Mouse (Mus musculus) liver, embryonic 14.5 days (tissue): ENCODE data around the gene Grin2b. TPM values are rescaled to one million over a fixed set of nuclear protein-coding genes. Genes with fewer than 3 reads are reported as not detected.
"Not testable (repeated sequence)": the region's sequence is repeated elsewhere in the genome, so short reads cannot be mapped to it uniquely, and the experiment has no call there.

ENCODE experiments used
- ATAC-seq: fragments of 200-750 bp; cut with Nextera tagmentation; 2 replicates; pipeline ENCODE4 v1.8.0; 2017; ENCODE audit warnings: moderate number of reproducible peaks, mild to moderate bottlenecking, moderate library complexity; ENCODE audit not compliant: insufficient read depth
- DNase-seq, 3 experiments: peaks; one replicate each; pipeline ENCODE4 v3.0.0-alpha.2; 2012 to 2013; ENCODE audit warnings: low read depth in 3 of 3, low spot score in 3 of 3
- H3K27ac ChIP-seq: fragments of 300-500 bp; sonication (generic); 2 replicates; pipeline ENCODE4 v1.5.1; 2014; ENCODE audit warnings: moderate library complexity, mild to moderate bottlenecking, control low read depth, inconsistent platforms
- H3K27me3 ChIP-seq: fragments of 300-500 bp; sonication (generic); 2 replicates; pipeline ENCODE4 v1.6.1; 2014; ENCODE audit warnings: mild to moderate bottlenecking, low read length, moderate library complexity; ENCODE audit not compliant: control insufficient read depth, insufficient read depth
- H3K36me3 ChIP-seq: fragments of 300-500 bp; sonication (generic); replicated peaks from 2 replicates; pipeline ENCODE4 v1.6.1; 2014; ENCODE audit warnings: low read depth; ENCODE audit not compliant: control insufficient read depth, insufficient read depth
- H3K4me1 ChIP-seq, 2 experiments: fragments of 200-500 bp in 1 of 2; fragments of 300-500 bp in 1 of 2; sonication (generic) in 1 of 2; replicated peaks; 2 replicates each; pipeline ENCODE4 v1.6.1; 2012 to 2014; ENCODE audit warnings: antibody characterized with exemption in 1 of 2, inconsistent platforms in 1 of 2, low read length in 1 of 2; ENCODE audit not compliant: control insufficient read depth in 2 of 2, insufficient read depth in 2 of 2
- H3K4me2 ChIP-seq: fragments of 300-500 bp; sonication (generic); 2 replicates; pipeline ENCODE4 v1.6.1; 2014; ENCODE audit warnings: low read depth, mild to moderate bottlenecking, control low read depth, moderate library complexity
- H3K4me3 ChIP-seq, 2 experiments: fragments of 200-500 bp in 1 of 2; fragments of 300-500 bp in 1 of 2; sonication (generic) in 1 of 2; 2 replicates each; pipeline ENCODE4 v1.5.1; 2012 to 2014; ENCODE audit warnings: low read depth in 2 of 2, low read length in 2 of 2, mild to moderate bottlenecking in 2 of 2, control low read depth in 1 of 2, inconsistent platforms in 1 of 2, moderate library complexity in 1 of 2; ENCODE audit not compliant: insufficient read depth in 1 of 2
- H3K9ac ChIP-seq: fragments of 300-500 bp; sonication (generic); replicated peaks from 2 replicates; pipeline ENCODE4 v1.6.1; 2014; ENCODE audit warnings: mild to moderate bottlenecking, control low read depth, moderate library complexity
- H3K9me3 ChIP-seq: fragments of 300-500 bp; sonication (generic); 2 replicates; pipeline ENCODE4 v1.6.1; 2016; ENCODE audit warnings: low read length, mixed read lengths; ENCODE audit not compliant: control insufficient read depth
- CTCF ChIP-seq: IDR thresholded peaks from 2 replicates; pipeline ENCODE4 v1.5.1; 2016; ENCODE audit warnings: antibody characterized with exemption, low read depth, control low read depth
- EP300 ChIP-seq: IDR thresholded peaks from 2 replicates; pipeline ENCODE4 v1.6.1; 2016; ENCODE audit warnings: antibody characterized with exemption, low read depth
- WGBS: fragments of 180-500 bp; shearing (Covaris S2); extraction: QIAGEN DNeasy Blood & Tissue Kit; methylation state at CpG from one replicate; pipeline ENCODE4 v1.1.7; 2014; ENCODE audit not compliant: insufficient replicate concordance; 5-methylcytosine and 5-hydroxymethylcytosine counted together
- polyA plus RNA-seq, 2 experiments: library from polyadenylated mRNA; depleted of rRNA in 1 of 2; stranded (reverse) in 1 of 2; unstranded in 1 of 2; fragments of >200 nt; fragmentation: Nextera tagmentation in 1 of 2; extraction: Ambion mirVana in 1 of 2; gene quantifications; 2 replicates each; pipeline versions ENCODE4 v1.2.1 to v1.2.3; 2012 to 2014

Gene Grin2b
- polyA plus RNA-seq, 2 experiments, result under 0.01 TPM; not detected in 1

GRCm38 (mm10) chr6:135832041-135832440 lies 341.3 kb downstream of the Grin2b start:
- Histone ChIP-seq H3K4me2 (no peak overlapping the region), H3K9ac (no peak overlapping the region), H3K36me3 (no peaks in the 10 kb centered on the region), H3K4me1 (no peaks in the 10 kb centered on the region), H3K9me3 (no peaks in the 10 kb centered on the region), H3K27me3 (no peaks in the 10 kb centered on the region), H3K4me3 (no peak overlapping the region), H3K27ac (no peak overlapping the region)
- DNase-seq, result no peak
- TF ChIP-seq CTCF, result no peak
- no peak for TF ChIP-seq EP300
- WGBS, result 51% methylated on average over 3 of the region's 3 CpGs
- ATAC-seq, result no peak

- Histone ChIP-seq H3K4me2 (no peak overlapping the region), H3K27me3 (no peaks in the 10 kb centered on the region), H3K9me3 (no peaks in the 10 kb centered on the region), H3K4me3 (no peak overlapping the region), H3K36me3 (no peaks in the 10 kb centered on the region), H3K4me1 (no peaks in the 10 kb centered on the region), H3K9ac (no peak overlapping the region), H3K27ac (no peak overlapping the region)
- WGBS, result 53% methylated on average over 1 of the region's 1 CpGs
- DNase-seq, result no peak
- TF ChIP-seq EP300 (no peak), CTCF (no peak)
- no peak for ATAC-seq
These were observed 342.3 kb downstream of the Grin2b start for GRCm38 (mm10) chr6:135831032-135831431.

GRCm38 (mm10) chr6:135829458-135829857 lies 343.9 kb downstream of the Grin2b start:
- H3K4me3 ChIP-seq, result no peak overlapping the region
- ATAC-seq, result no peak
- no peaks in the 10 kb centered on the region for H3K9me3 ChIP-seq
- no peaks in the 10 kb centered on the region for H3K36me3 ChIP-seq
- H3K27ac ChIP-seq, result no peak overlapping the region
- no peaks in the 10 kb centered on the region for H3K4me1 ChIP-seq
- no peak overlapping the region for H3K9ac ChIP-seq
- TF ChIP-seq EP300 (no peak), CTCF (no peak)
- no peaks in the 10 kb centered on the region for H3K27me3 ChIP-seq
- WGBS, result 77% methylated on average over 7 of the region's 7 CpGs
- H3K4me2 ChIP-seq, result no peak overlapping the region
- DNase-seq, result no peak

- ATAC-seq, result no peak
- H3K4me2 ChIP-seq, result no peak overlapping the region
- no peak overlapping the region for H3K9ac ChIP-seq
- H3K27ac ChIP-seq, result no peak overlapping the region
- H3K4me1 ChIP-seq, result no peaks in the 10 kb centered on the region
- no peaks in the 10 kb centered on the region for H3K9me3 ChIP-seq
- no peak for DNase-seq
- no peak overlapping the region for H3K4me3 ChIP-seq
- TF ChIP-seq CTCF (no peak), EP300 (no peak)
- no peaks in the 10 kb centered on the region for H3K36me3 ChIP-seq
- WGBS, result 44% methylated on average over 4 of the region's 4 CpGs
- H3K27me3 ChIP-seq, result no peaks in the 10 kb centered on the region
These were observed 344.3 kb downstream of the Grin2b start for GRCm38 (mm10) chr6:135828976-135829375.

- DNase-seq, result no peak
- Histone ChIP-seq H3K9ac (no peak overlapping the region), H3K27ac (no peak overlapping the region), H3K36me3 (no peaks in the 10 kb centered on the region), H3K4me1 (no peaks in the 10 kb centered on the region), H3K9me3 (no peaks in the 10 kb centered on the region), H3K4me3 (no peak overlapping the region), H3K27me3 (no peaks in the 10 kb centered on the region), H3K4me2 (no peak overlapping the region)
- WGBS, result 18% methylated on average over 4 of the region's 4 CpGs
- ATAC-seq, result no peak
- TF ChIP-seq EP300, result no peak
- peak; percentile 67 for TF ChIP-seq CTCF
These were observed 345.4 kb downstream of the Grin2b start for GRCm38 (mm10) chr6:135827942-135828341.

- no peaks in the 10 kb centered on the region for H3K36me3 ChIP-seq
- H3K27ac ChIP-seq, result no peak overlapping the region
- no peak overlapping the region for H3K4me3 ChIP-seq
- no peaks in the 10 kb centered on the region for H3K4me1 ChIP-seq
- H3K27me3 ChIP-seq, result no peaks in the 10 kb centered on the region
- H3K4me2 ChIP-seq, result no peak overlapping the region
- ATAC-seq (no peak), DNase-seq (no peak)
- WGBS, result 68% methylated on average over 3 of the region's 3 CpGs
- no peak overlapping the region for H3K9ac ChIP-seq
- no peak for TF ChIP-seq EP300
- no peak for TF ChIP-seq CTCF
- H3K9me3 ChIP-seq, result no peaks in the 10 kb centered on the region
These were observed 346.0 kb downstream of the Grin2b start for GRCm38 (mm10) chr6:135827317-135827716.

- not testable (repeated sequence) for H3K27ac ChIP-seq, H3K4me3 ChIP-seq, H3K9ac ChIP-seq, H3K36me3 ChIP-seq, H3K4me2 ChIP-seq, H3K9me3 ChIP-seq, H3K27me3 ChIP-seq, ATAC-seq, H3K4me1 ChIP-seq, DNase-seq
- 80% methylated on average over 7 of the region's 7 CpGs for WGBS
These were observed 346.5 kb downstream of the Grin2b start for GRCm38 (mm10) chr6:135826776-135827175.
